In genomic region chr9:122448342-122448741, GRCm38 (mm10) we compare ENCODE assay signal across 23 mouse cellular contexts.
DNase-seq lines count a peak whose midpoint lies in the region; ATAC-seq lines count a peak whose summit lies in the region.
"Had no signal": no experiment of that assay in that cellular context is flagged by ENCODE, and none has a peak within 500 bp of the region (broad histone marks: within the 10 kb centered on the region; RNA-seq: fewer than 3 reads in every experiment).

No protein-coding gene starts in this region.

- no peaks in the 10 kb centered on the region for H3K4me1 ChIP-seq in embryonic facial prominence, embryonic 11.5 days (ENCODE audit: control insufficient read depth, insufficient read depth, low read length)
- peaks cover 10% of the 10 kb centered on the region; the same call in 1 of the 2 replicates for H3K4me1 ChIP-seq in embryonic facial prominence, embryonic 10.5 days
- H3K4me1 ChIP-seq in hindbrain, embryonic 13.5 days (replicated peaks) = peaks cover 9% of the 10 kb centered on the region
- H3K4me1 ChIP-seq in hindbrain, embryonic 16.5 days (ENCODE audit: control insufficient read depth, insufficient read depth, low read depth, low read length) = no peaks in the 10 kb centered on the region
- no peaks in the 10 kb centered on the region for H3K4me1 ChIP-seq in neural tube, embryonic 14.5 days (ENCODE audit: control insufficient read depth, insufficient read depth, low read length)
- no peaks in the 10 kb centered on the region for H3K4me1 ChIP-seq in neural tube, embryonic 15.5 days
- H3K4me1 ChIP-seq: embryonic facial prominence, embryonic 13.5 days had no signal

- no peak overlapping the region for H3K4me3 ChIP-seq in embryonic facial prominence, embryonic 11.5 days (ENCODE audit: low read depth, low read length)
- no peak overlapping the region for H3K4me3 ChIP-seq in embryonic facial prominence, embryonic 10.5 days
- H3K4me3 ChIP-seq in hindbrain, embryonic 13.5 days = no peak overlapping the region
- no peak overlapping the region for H3K4me3 ChIP-seq in hindbrain, embryonic 16.5 days (ENCODE audit: low read length)
- H3K4me3 ChIP-seq in neural tube, embryonic 14.5 days (ENCODE audit: low read depth, low read length) = no peak overlapping the region
- H3K4me3 ChIP-seq in neural tube, embryonic 15.5 days (replicated peaks) = no peak overlapping the region
- H3K4me3 ChIP-seq: embryonic facial prominence, embryonic 13.5 days; heart, embryonic 10.5 days had no signal

- no peak for ATAC-seq in embryonic facial prominence, embryonic 11.5 days (replicated peaks; ENCODE audit: insufficient number of reproducible peaks, low FRiP score, low TSS enrichment, low read depth)
- ATAC-seq in hindbrain, embryonic 13.5 days (ENCODE audit: low FRiP score) = no peak
- no peak for ATAC-seq in hindbrain, embryonic 16.5 days
- ATAC-seq in neural tube, embryonic 14.5 days (ENCODE audit: low read depth) = peak; percentile 46
- no peak for ATAC-seq in neural tube, embryonic 15.5 days (ENCODE audit: low FRiP score)
- ATAC-seq in cerebellum, adult (ENCODE audit: insufficient number of reproducible peaks, low FRiP score, low TSS enrichment) = no peak
- ATAC-seq: CD4-positive, CD25-positive, alpha-beta regulatory T cell, adult 4 months; inflammation-experienced regulatory T-cells, adult 6 months; intestine, postnatal 0 days had no signal

- no peak overlapping the region for H3K4me2 ChIP-seq in embryonic facial prominence, embryonic 11.5 days (ENCODE audit: low read depth, low read length)
- H3K4me2 ChIP-seq in hindbrain, embryonic 13.5 days = no peak overlapping the region
- no peak overlapping the region for H3K4me2 ChIP-seq in hindbrain, embryonic 16.5 days (ENCODE audit: low read length)
- H3K4me2 ChIP-seq in neural tube, embryonic 14.5 days (ENCODE audit: low read depth, low read length) = no peak overlapping the region
- no peak overlapping the region for H3K4me2 ChIP-seq in neural tube, embryonic 15.5 days
- H3K4me2 ChIP-seq: embryonic facial prominence, embryonic 13.5 days; hindbrain, embryonic 14.5 days had no signal

- no peak overlapping the region for H3K27ac ChIP-seq in embryonic facial prominence, embryonic 11.5 days (replicated peaks; ENCODE audit: low read depth, low read length)
- no peak overlapping the region for H3K27ac ChIP-seq in embryonic facial prominence, embryonic 10.5 days (replicated peaks)
- H3K27ac ChIP-seq in hindbrain, embryonic 13.5 days = peak overlapping the region; percentile 52; the same call in 1 of the 2 replicates
- H3K27ac ChIP-seq in hindbrain, embryonic 16.5 days (ENCODE audit: low read depth, low read length) = no peak overlapping the region
- H3K27ac ChIP-seq in neural tube, embryonic 14.5 days (ENCODE audit: low read depth, low read length) = no peak overlapping the region
- no peak overlapping the region for H3K27ac ChIP-seq in neural tube, embryonic 15.5 days (replicated peaks)
- H3K27ac ChIP-seq: embryonic facial prominence, embryonic 13.5 days; heart, embryonic 10.5 days; hindbrain, embryonic 14.5 days had no signal

- H3K9ac ChIP-seq in embryonic facial prominence, embryonic 11.5 days (replicated peaks; ENCODE audit: low read length) = no peak overlapping the region
- no peak overlapping the region for H3K9ac ChIP-seq in hindbrain, embryonic 13.5 days
- H3K9ac ChIP-seq in hindbrain, embryonic 16.5 days (ENCODE audit: low read depth, low read length) = no peak overlapping the region
- H3K9ac ChIP-seq in neural tube, embryonic 14.5 days (replicated peaks; ENCODE audit: low read depth, low read length) = no peak overlapping the region
- no peak overlapping the region for H3K9ac ChIP-seq in neural tube, embryonic 15.5 days (replicated peaks)
- H3K9ac ChIP-seq: embryonic facial prominence, embryonic 13.5 days; hindbrain, embryonic 14.5 days had no signal

- H3K27me3 ChIP-seq in embryonic facial prominence, embryonic 11.5 days (ENCODE audit: control insufficient read depth, insufficient read depth, low read length) = no peaks in the 10 kb centered on the region
- H3K27me3 ChIP-seq in embryonic facial prominence, embryonic 10.5 days (replicated peaks; ENCODE audit: low read depth, poor library complexity, severe bottlenecking) = no peaks in the 10 kb centered on the region
- H3K27me3 ChIP-seq in hindbrain, embryonic 13.5 days = no peaks in the 10 kb centered on the region
- H3K27me3 ChIP-seq in hindbrain, embryonic 16.5 days (replicated peaks; ENCODE audit: control insufficient read depth, insufficient read depth, low read length) = no peaks in the 10 kb centered on the region
- no peaks in the 10 kb centered on the region for H3K27me3 ChIP-seq in neural tube, embryonic 14.5 days (ENCODE audit: control insufficient read depth, insufficient read depth, low read length)
- no peaks in the 10 kb centered on the region for H3K27me3 ChIP-seq in neural tube, embryonic 15.5 days (replicated peaks)
- H3K27me3 ChIP-seq: embryonic facial prominence, embryonic 13.5 days had no signal

- WGBS in embryonic facial prominence, embryonic 11.5 days = 60% methylated on average over 4 of the region's 4 CpGs
- WGBS in embryonic facial prominence, embryonic 10.5 days = 65% methylated on average over 4 of the region's 4 CpGs
- WGBS in hindbrain, embryonic 13.5 days = 51% methylated on average over 4 of the region's 4 CpGs
- WGBS in hindbrain, embryonic 16.5 days = 32% methylated on average over 4 of the region's 4 CpGs
- WGBS in neural tube, embryonic 14.5 days = 48% methylated on average over 4 of the region's 4 CpGs
- 53% methylated on average over 4 of the region's 4 CpGs for WGBS in neural tube, embryonic 15.5 days

- H3K36me3 ChIP-seq in embryonic facial prominence, embryonic 11.5 days (replicated peaks; ENCODE audit: control insufficient read depth, insufficient read depth, low read depth, low read length) = no peaks in the 10 kb centered on the region
- H3K36me3 ChIP-seq in embryonic facial prominence, embryonic 10.5 days (replicated peaks) = no peaks in the 10 kb centered on the region
- H3K36me3 ChIP-seq in hindbrain, embryonic 13.5 days = no peaks in the 10 kb centered on the region
- no peaks in the 10 kb centered on the region for H3K36me3 ChIP-seq in hindbrain, embryonic 16.5 days (ENCODE audit: control insufficient read depth, insufficient read depth, low read length)
- no peaks in the 10 kb centered on the region for H3K36me3 ChIP-seq in neural tube, embryonic 14.5 days (ENCODE audit: control insufficient read depth, insufficient read depth, low read length)
- H3K36me3 ChIP-seq in neural tube, embryonic 15.5 days = no peaks in the 10 kb centered on the region
- H3K36me3 ChIP-seq: embryonic facial prominence, embryonic 13.5 days; G1E; heart, embryonic 10.5 days had no signal

- H3K9me3 ChIP-seq in embryonic facial prominence, embryonic 11.5 days (replicated peaks; ENCODE audit: control insufficient read depth, low read length) = no peaks in the 10 kb centered on the region
- H3K9me3 ChIP-seq in embryonic facial prominence, embryonic 10.5 days = no peaks in the 10 kb centered on the region
- no peaks in the 10 kb centered on the region for H3K9me3 ChIP-seq in hindbrain, embryonic 13.5 days
- H3K9me3 ChIP-seq in hindbrain, embryonic 16.5 days (ENCODE audit: control insufficient read depth, low read length) = no peaks in the 10 kb centered on the region
- no peaks in the 10 kb centered on the region for H3K9me3 ChIP-seq in neural tube, embryonic 14.5 days (ENCODE audit: control insufficient read depth, low read length)
- no peaks in the 10 kb centered on the region for H3K9me3 ChIP-seq in neural tube, embryonic 15.5 days (replicated peaks)
- H3K9me3 ChIP-seq: embryonic facial prominence, embryonic 13.5 days; G1E; heart, embryonic 10.5 days had no signal

- peak; percentile 21 for DNase-seq in embryonic facial prominence, embryonic 11.5 days (ENCODE audit: low spot score)
- no peak for DNase-seq in embryonic facial prominence, embryonic 10.5 days (ENCODE audit: low spot score)
- peak; percentile 19 for DNase-seq in retina, embryonic 14.5 days (ENCODE audit: low spot score)
- DNase-seq: adrenal gland, adult 8-10 months; adrenal gland, postnatal 36 days; B cell, adult 2 months; cerebellum, adult 2 months; gastrocnemius, postnatal 10 days; heart, adult 18-20 months; heart, postnatal 10 days; heart, postnatal 4 days had no signal
